Mouse (Mus musculus) embryo, embryonic 9.5 days (tissue): ENCODE data around the gene Olfr1257.
"Not testable (repeated sequence)": the region's sequence is repeated elsewhere in the genome, so short reads cannot be mapped to it uniquely, and the experiment has no call there.

Source experiments
- DNase-seq: peaks from one replicate; pipeline ENCODE4 v3.0.0-alpha.2; 2017; ENCODE audit errors: extremely low spot score

The Olfr1257 gene

GRCm38 (mm10) chr2:89878137-89878536 is at the start of gene Olfr1257:
Gene Olfr1257 (plus strand): TSS chr2:89878437.
- DNase-seq: no peak

DNA sequence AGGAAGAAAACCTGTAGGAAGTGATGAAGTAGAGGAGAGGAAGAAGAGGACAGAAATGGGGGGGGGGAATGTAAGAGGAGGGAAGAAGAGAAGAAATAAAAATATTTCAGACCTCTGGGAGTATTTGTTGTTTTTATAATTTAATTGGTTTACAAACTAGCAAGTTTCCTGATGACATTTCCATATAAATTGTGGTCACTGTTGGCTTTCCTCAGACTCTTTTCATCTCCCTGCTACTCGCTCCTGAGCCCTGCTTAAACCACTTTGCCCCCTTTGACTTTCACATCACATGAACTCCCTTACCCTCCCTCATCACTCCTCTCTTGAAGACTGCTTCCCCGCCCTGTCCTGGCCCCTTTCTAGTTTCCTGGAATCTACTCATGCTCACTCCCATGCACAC is 36.8 kb upstream of the Olfr1257 start, which contains the start of gene Olfr1256:
Gene Olfr1256, minus strand, starts transcription at position 101 of the 400 bp plus-strand sequence.
- DNase-seq: no peak

DNA sequence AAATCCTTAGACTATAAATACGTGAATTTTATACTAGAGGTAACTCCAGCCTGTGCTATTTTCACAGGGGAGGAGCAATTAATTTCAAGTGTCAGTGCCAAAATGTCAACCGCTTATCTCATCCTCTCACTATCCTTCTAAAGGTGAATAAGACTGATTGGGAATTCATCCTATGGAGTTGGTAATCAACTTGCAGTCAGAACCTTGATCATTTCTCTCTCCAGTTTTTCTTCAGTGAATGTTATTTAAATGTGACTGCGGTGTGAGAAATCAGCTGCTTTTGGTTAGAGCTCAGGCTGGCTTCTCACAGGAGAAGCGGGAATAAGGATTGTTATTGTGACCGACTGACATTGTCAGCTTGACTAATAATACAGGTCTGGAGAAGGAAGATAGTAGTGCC is 30.1 kb upstream of the Olfr1257 start, which contains the start of gene Olfr48:
Gene Olfr48, minus strand, starts transcription at position 101 of the 400 bp plus-strand sequence.
- DNase-seq: no peak

GRCm38 (mm10) chr2:89849230-89849629 is 29.0 kb upstream of the Olfr1257 start:
- DNase-seq: no peak

GRCm38 (mm10) chr2:89912616-89913015 is 34.4 kb downstream of the Olfr1257 start:
- not testable (repeated sequence) for DNase-seq

DNA sequence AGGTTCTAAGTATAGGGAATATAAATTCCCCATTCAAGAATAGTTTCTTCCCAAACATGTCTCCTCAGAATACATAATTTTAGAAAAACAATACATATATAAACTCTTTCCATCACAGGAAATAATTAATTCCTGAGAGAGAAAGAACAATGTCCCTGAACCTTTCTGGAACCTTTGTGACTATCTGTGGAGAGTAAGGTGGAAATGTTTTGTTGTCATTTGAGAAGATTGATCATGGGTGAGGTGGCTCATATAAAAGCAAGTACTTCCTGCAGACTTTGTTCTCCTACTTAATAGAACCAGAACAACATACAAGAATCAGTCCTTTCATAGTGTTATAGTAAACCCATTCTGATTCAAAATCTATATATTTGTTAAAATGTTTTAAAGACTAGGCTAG is 48.8 kb downstream of the Olfr1257 start, which contains the start of gene Olfr1258:
Gene Olfr1258, plus strand, starts transcription at position 301 of the 400 bp plus-strand sequence.
- no peak for DNase-seq
